Mouse (Mus musculus) kidney, postnatal 25 days (tissue): ENCODE measurements around the gene Unc119b.
A peak's percentile ranks its signal among the peaks of the same experiment; 100 is the strongest.
"Not testable (repeated sequence)": the region's sequence is repeated elsewhere in the genome, so short reads cannot be mapped to it uniquely, and the experiment has no call there.

Experiments
- DNase-seq, 2 experiments: peaks; one replicate each; pipeline ENCODE4 v3.0.0; 2021; ENCODE audit warnings: mixed read lengths in 2 of 2

Gene Unc119b

DNA sequence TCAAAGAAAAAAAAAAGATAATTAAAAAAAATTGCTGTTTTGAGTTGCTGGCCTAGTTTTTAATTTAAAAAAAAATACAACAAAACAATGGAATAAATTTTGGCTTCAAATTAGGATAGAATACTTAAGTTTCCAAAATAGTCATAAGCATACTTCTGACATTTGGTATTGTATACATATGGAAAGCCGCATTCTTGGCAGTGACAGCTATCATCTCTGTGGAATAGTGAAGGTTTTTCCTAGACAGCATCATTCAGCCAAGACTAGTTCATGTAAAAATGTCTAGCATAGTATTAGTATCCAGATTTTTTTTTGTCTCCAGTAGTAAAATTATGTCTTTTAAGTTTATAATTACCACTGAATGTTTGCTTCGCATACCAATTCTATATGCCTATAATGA lies 49.1 kb downstream of the Unc119b start:
- no peak for DNase-seq

DNA sequence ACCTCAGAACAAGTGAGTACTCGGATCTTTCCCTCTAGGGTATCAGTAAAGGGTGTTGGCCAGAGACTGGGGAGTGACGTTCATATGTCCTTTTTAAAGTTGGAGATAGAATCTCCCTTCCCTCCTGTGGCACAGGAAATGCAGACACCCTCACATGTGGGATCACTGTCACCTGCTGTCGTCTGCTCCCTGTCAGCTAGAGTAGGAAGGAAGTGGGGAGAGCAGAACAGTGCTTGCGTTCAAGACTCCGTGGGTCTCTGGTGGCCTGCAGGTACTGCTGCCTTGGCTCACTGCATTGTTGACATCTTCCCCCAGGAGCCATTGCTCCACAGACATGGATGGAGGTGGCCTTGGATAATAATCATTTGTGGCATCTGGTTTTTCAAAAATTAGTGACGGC lies 51.3 kb downstream of the Unc119b start:
- no peak for DNase-seq

GRCm38 (mm10) chr5:115081636-115082035 lies 53.1 kb downstream of the Unc119b start:
- DNase-seq, result no peak

DNA sequence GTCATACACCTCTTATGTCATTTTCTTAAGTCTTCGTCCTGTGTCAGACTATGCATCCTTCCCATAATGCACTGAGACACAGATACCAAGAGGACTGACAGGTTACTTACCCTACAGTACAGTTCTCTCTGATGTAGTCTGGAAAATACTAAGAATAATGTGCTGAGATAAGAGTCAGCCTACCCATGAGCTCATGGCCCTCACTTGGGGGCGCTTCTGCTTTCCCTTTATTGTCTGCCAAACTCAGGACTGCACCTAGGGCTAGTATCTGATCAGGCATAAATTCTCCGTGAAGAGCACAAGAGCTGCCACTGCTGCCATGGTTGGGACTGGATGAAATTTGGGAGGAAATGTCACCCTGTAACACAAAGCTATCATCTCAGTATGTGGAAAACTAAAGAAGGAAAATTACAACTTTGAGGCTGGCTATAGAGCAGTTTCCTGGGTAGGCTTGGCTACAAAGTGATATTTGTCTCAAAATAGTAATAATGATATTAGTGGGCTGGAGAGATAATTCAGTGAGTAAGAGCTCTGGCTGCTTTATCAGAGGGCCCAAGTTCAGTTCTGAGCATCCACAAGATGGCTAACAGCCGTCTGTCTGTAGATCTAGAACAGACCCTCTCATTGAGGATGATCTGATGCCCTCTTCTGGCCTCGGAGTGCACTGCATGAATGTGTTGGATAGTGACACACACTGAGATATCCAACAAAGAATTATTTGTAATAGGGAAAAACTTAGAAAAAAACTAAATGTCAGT lies 58.5 kb downstream of the Unc119b start:
- DNase-seq, result peak; percentile 67 to 86

DNA sequence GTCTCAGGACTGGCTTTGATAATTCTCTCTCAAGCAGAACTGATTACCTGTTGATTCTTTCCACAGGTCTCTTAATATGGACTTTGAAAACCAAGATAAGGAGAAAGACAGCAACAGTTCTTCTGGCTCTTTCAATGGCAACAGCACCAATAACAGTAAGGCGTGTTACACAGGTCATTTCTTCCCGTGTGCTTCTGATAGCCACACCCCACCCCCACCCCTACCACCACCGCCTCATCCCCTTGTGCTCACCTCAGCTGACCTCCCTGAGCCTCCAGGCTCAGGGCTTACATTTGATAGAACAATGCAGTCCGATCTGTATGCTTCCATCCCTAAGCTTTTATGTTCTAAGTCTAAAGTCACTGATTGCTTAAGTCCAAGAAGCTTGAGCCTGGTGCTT lies 60.0 kb downstream of the Unc119b start:
- DNase-seq, result no peak

GRCm38 (mm10) chr5:115073306-115073705 lies 61.5 kb downstream of the Unc119b start:
- not testable (repeated sequence) for DNase-seq
